Mouse (Mus musculus): ENCODE data around the gene Sat1.
A peak's percentile ranks its signal among the peaks of the same experiment; 100 is the strongest.
"Not testable (repeated sequence)": the region's sequence is repeated elsewhere in the genome, so short reads cannot be mapped to it uniquely, and the experiment has no call there.

Sat1 gene

GRCm38 (mm10) chrX:155216271-155216670 lies at the start of gene Sat1:
Gene Sat1, minus strand, starts transcription at chrX:155216449.
- DNase-seq (ENCODE audit: low read depth, low spot score) = peak; percentile 73

- DNase-seq (ENCODE audit: low read depth, low spot score) = no peak
Observed at GRCm38 (mm10) chrX:155262915-155263252, 46.6 kb upstream of the Sat1 start.

DNA sequence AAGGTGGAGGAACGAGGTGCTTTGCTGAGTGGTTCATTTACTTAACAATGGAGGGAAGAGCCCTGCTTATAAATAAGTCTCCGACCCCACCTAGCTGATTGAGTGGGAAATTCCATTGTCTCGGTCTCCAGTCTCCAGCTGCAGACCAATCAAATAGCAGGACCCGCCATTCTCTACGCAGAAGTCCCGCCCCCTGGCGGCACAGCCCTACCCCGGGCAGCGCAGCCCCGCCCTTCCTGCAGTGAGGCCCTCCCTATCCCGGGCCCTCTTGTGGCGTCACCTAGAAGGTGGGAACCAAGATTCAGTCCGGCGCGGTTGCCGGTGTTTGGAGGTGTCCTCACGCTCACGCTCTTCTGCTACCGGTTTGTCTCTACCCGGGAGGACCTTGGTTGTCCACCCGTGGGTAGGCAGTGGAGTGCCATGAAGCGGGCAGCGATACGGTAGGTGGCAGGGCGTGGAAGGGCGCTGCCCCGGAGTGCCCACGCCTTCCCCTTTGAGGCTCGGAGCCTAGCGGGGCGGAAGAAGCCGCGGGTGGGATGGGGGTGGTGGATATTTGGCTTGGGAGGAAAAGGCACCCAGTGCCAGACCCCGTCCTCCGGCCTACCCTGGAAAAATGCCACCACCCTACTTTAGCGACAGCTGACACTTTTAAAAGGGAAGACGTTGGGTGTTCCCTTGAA lies 46.1 kb upstream of the Sat1 start, which contains the start of gene Acot9:
TSS of gene Acot9 (plus strand) at position 209 of the 680 bp plus-strand sequence.
- peak; percentile 41 for DNase-seq (ENCODE audit: low read depth, low spot score)

- no peak for DNase-seq (ENCODE audit: low read depth, low spot score)
Observed at GRCm38 (mm10) chrX:155256856-155257255, 40.6 kb upstream of the Sat1 start.

DNA sequence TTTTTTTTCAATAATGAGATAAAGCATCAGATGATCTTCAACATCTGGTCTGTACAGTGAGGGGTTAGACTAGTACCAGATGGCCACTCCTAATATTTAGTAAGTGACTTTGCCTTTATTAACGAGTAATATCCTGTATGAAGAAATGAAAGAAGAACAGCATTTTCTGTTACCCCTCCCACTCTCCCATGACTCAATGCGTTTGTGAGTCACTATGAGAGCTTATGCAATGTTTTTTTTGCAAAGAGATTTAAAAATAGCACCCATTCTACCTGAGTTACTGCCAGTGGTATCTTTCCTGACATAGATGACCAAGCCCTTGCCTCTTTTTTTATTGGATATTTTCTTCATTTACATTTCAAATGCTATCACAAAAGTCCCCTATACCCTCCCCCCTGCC lies 2.0 kb upstream of the Sat1 start:
- DNase-seq (ENCODE audit: low read depth, low spot score) = no peak

- no peak for DNase-seq (ENCODE audit: low read depth, low spot score)
Observed at GRCm38 (mm10) chrX:155215501-155216248, 574 bp downstream of the Sat1 start.

GRCm38 (mm10) chrX:155214291-155215136 lies 1.7 kb downstream of the Sat1 start:
- no peak for DNase-seq (ENCODE audit: low read depth, low spot score)

DNA sequence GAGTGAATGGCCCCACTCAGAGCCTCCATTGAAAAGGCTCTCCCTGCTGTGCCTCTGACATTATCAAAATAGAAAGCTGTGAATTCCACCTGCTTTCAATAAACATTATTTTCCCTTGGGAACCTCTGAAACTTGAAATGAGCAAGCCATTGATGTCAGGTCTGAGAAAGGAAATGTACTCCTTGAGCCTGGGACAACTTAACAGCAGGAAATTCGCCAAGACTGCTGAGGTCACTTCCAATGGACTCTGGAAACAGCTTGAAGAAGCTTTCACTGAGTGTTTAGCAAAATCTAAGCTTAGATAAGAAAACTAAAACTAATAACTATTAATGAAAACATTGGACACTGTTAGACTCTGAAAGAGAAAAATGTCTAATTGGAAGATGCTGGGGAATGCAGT lies 7.6 kb downstream of the Sat1 start:
- DNase-seq (ENCODE audit: low read depth, low spot score) = no peak

- DNase-seq (ENCODE audit: low read depth, low spot score) = not testable (repeated sequence)
Observed at GRCm38 (mm10) chrX:155205436-155205835, 10.8 kb downstream of the Sat1 start.

GRCm38 (mm10) chrX:155202406-155203305 lies 13.6 kb downstream of the Sat1 start:
- DNase-seq (ENCODE audit: low read depth, low spot score) = no peak

GRCm38 (mm10) chrX:155201799-155202198 lies 14.4 kb downstream of the Sat1 start:
- DNase-seq (ENCODE audit: low read depth, low spot score) = no peak

DNA sequence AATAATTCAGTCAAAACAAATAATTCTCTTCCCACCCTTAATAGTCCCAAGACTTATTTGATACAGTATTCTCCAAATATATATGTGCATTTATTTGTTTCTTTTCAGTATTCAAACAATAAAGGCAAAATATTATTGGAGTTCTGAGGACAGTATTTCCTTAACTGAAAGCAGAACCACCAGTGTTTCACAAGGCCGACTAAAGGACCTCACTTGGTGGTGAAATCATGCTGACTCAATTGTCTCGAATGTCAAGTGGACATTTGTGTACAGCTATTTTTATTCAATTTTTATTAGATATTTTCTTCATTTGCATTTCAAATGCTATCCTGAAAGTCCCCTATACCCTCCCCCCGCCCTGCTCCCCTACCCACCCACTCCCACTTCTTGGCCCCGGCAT lies 21.3 kb downstream of the Sat1 start:
- no peak for DNase-seq (ENCODE audit: low read depth, low spot score)

DNA sequence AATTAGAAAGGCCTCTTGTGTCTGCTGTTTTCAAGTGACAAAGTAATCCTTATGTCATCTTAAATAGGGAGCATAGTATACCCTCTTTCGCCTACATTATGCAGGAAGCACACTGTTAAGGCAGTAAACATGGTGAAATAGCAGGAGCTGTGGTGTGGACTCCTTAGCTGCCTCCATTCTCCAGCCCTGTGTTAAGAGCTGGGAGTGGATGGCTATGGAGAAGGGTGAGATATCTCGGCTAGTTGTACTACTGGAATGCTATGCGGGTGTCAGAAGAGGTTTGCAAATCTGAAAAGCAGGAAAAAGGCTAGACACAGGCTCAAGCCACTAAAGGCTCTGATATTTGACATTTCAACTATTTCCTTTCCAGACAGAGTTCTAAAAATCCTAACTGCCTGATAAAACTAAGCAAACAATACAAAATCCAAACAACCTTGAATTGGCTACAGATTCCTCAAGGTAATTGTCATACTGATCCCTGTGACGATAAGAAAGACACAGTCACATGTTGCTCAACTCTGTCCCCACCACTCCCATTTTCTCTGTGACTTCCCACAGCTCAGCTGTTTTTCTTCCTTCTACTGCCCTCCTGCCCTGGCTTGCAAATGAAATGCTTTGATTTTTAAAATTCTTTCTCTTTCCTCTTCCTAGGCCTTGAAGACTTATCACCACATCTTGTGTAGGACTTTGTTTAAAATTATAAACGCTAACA lies 22.4 kb downstream of the Sat1 start:
- no peak for DNase-seq (ENCODE audit: low read depth, low spot score)

- DNase-seq (ENCODE audit: low read depth, low spot score) = no peak
Observed at GRCm38 (mm10) chrX:155191941-155192340, 24.3 kb downstream of the Sat1 start.

GRCm38 (mm10) chrX:155177640-155178039 lies 38.6 kb downstream of the Sat1 start:
- no peak for DNase-seq (ENCODE audit: low read depth, low spot score)

GRCm38 (mm10) chrX:155177230-155177629 lies 39.0 kb downstream of the Sat1 start:
- no peak for DNase-seq (ENCODE audit: low read depth, low spot score)

GRCm38 (mm10) chrX:155175568-155175967 lies 40.7 kb downstream of the Sat1 start:
- DNase-seq (ENCODE audit: low read depth, low spot score) = no peak

DNA sequence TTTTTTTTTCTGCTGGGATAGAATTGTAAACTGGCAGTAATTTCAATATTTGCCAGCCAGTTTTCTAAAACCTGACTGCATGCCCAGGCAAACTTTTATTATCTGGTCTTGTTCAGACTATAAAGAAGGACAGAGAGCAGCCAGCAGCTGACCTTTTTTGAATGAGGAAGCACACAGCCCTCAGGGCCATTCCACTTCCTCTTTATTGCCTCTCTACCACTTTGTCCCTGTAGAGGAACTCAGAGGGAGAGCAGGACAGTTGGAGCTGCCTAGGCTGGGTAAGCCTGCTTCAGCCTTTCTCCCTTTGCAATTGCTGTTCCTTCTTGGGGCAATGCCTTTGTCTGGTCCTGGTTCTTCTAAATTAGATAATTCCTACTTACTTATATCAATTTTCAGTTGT lies 43.9 kb downstream of the Sat1 start:
- no peak for DNase-seq (ENCODE audit: low read depth, low spot score)

GRCm38 (mm10) chrX:155171754-155172153 lies 44.5 kb downstream of the Sat1 start:
- no peak for DNase-seq (ENCODE audit: low read depth, low spot score)

DNA sequence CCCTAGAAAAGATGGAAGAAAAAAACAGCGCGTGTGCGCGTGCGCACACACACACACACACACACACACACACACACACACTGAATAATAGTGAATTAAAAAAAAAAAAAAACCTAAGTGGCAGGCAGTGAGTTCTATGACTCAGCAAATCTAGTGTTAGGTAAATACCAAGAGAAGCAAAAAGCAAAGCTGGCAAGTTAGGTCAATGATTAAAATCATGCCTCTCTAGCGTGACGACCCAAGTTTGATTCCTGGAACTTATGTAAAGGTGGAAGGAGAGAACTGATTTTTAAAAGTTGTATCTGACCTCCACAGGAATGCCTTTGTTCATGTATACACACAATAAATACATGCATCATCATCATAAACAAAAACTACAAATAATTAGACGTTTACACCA lies 46.4 kb downstream of the Sat1 start:
- no peak for DNase-seq (ENCODE audit: low read depth, low spot score)

GRCm38 (mm10) chrX:155167667-155168066 lies 48.6 kb downstream of the Sat1 start:
- DNase-seq (ENCODE audit: low read depth, low spot score) = no peak

Measured in retina, adult 2 months (tissue).